Mouse (Mus musculus) spleen, adult 12 weeks (tissue): ENCODE measurements around the gene Npff.

Source experiments
- DNase-seq: peaks from one replicate; pipeline ENCODE4 v3.0.0; 2022; ENCODE audit warnings: low spot score

Npff gene

GRCm38 (mm10) chr15:102503924-102504782 lies 20.6 kb downstream of the Npff start:
- DNase-seq, result no peak

- DNase-seq, result no peak
These were observed 21.3 kb downstream of the Npff start, which contains the start of gene Gm10337 for GRCm38 (mm10) chr15:102503447-102503846. TSS of gene Gm10337 (plus strand) at chr15:102503722.

GRCm38 (mm10) chr15:102502254-102502840 lies 22.4 kb downstream of the Npff start:
- DNase-seq, result no peak

- DNase-seq, result no peak
These were observed 23.5 kb downstream of the Npff start for GRCm38 (mm10) chr15:102501084-102501814.

- no peak for DNase-seq
These were observed 24.3 kb downstream of the Npff start for GRCm38 (mm10) chr15:102500479-102500878.

- no peak for DNase-seq
These were observed 24.9 kb downstream of the Npff start for GRCm38 (mm10) chr15:102499851-102500250.

- no peak for DNase-seq
These were observed 25.4 kb downstream of the Npff start for GRCm38 (mm10) chr15:102499370-102499769.

GRCm38 (mm10) chr15:102498322-102498721 lies 26.4 kb downstream of the Npff start:
- no peak for DNase-seq

- no peak for DNase-seq
These were observed 37.1 kb downstream of the Npff start for GRCm38 (mm10) chr15:102487664-102488063.

- DNase-seq, result no peak
These were observed 38.9 kb downstream of the Npff start for GRCm38 (mm10) chr15:102485853-102486252.

GRCm38 (mm10) chr15:102483136-102483535 lies 41.6 kb downstream of the Npff start:
- no peak for DNase-seq

- DNase-seq, result no peak
These were observed 50.2 kb downstream of the Npff start for GRCm38 (mm10) chr15:102474520-102474919.
